Comparison of ENCODE assay signal across 13 mouse cellular contexts in the genomic region with DNA sequence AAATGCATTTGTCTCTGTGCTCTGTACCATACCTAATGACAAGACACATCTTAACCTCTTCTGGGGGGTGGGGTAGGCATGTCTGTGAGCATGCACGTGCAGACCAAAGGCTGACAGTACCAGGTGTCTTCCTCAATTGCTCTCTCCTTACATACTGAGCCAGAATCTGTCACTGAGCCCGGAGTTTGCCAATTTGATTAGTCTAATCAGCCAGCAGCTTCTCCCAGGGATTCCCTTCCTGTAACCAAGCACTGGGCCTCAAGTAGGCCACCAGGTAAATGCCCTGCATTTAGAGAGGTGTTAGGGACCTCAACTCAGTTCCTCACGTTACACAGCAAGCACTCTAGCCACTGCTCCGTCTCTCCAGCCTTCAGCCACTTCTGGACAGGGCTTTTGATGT. TPM values are rescaled to one million over a fixed set of nuclear protein-coding genes. Genes with fewer than 3 reads are reported as not detected.
DNase-seq lines count a peak whose midpoint lies in the region; ATAC-seq and TF ChIP-seq lines count a peak whose summit lies in the region.
"Had no signal": no experiment of that assay in that cellular context is flagged by ENCODE, and none has a peak within 500 bp of the region (broad histone marks: within the 10 kb centered on the region; RNA-seq: fewer than 3 reads in every experiment).

No protein-coding gene starts in this region.

- ATAC-seq in kidney, postnatal 0 days (replicated peaks; ENCODE audit: low FRiP score, low read depth): no peak
- no peak for ATAC-seq in embryonic facial prominence, embryonic 15.5 days (ENCODE audit: insufficient number of reproducible peaks, low FRiP score, low TSS enrichment, low read depth)
- ATAC-seq in stomach, postnatal 0 days (ENCODE audit: low FRiP score, low TSS enrichment): no peak

- 0 out of 2 replicates have a peak, but pooled peaks cover 3% of the 10 kb centered on the region for H3K36me3 ChIP-seq in kidney, postnatal 0 days (ENCODE audit: insufficient read depth, low read length)
- H3K36me3 ChIP-seq in embryonic facial prominence, embryonic 15.5 days: no peaks in the 10 kb centered on the region
- no peaks in the 10 kb centered on the region for H3K36me3 ChIP-seq in stomach, postnatal 0 days (ENCODE audit: control insufficient read depth, insufficient read depth, low read length)
- H3K36me3 ChIP-seq: heart, embryonic 15.5 days had no signal

- peak; percentile 63 for DNase-seq in cerebellum, adult 9-10 months
- DNase-seq in cerebellum, adult 8-10 months: no peak
- DNase-seq in kidney, postnatal 0 days (ENCODE audit: low spot score): no peak
- no peak for DNase-seq in kidney, adult 18-20 months
- DNase-seq in stomach, postnatal 0 days (ENCODE audit: low spot score): no peak
- DNase-seq in layer of hippocampus, adult 8-10 months (ENCODE audit: low spot score in 2 of 2): no peak
- DNase-seq in gastrocnemius, postnatal 10 days: no peak
- DNase-seq: adrenal gland, postnatal 10 days; kidney, postnatal 25 days; liver; lung, adult 2 months had no signal

- no peak overlapping the region for H3K9ac ChIP-seq in kidney, postnatal 0 days (ENCODE audit: low read depth, low read length)
- H3K9ac ChIP-seq in embryonic facial prominence, embryonic 15.5 days: no peak overlapping the region
- no peak overlapping the region for H3K9ac ChIP-seq in stomach, postnatal 0 days (ENCODE audit: low read length)
- H3K9ac ChIP-seq: heart, embryonic 15.5 days had no signal

- no peaks in the 10 kb centered on the region for H3K9me3 ChIP-seq in kidney, postnatal 0 days (replicated peaks; ENCODE audit: low read length)
- H3K9me3 ChIP-seq in embryonic facial prominence, embryonic 15.5 days (replicated peaks): no peaks in the 10 kb centered on the region
- no peaks in the 10 kb centered on the region for H3K9me3 ChIP-seq in stomach, postnatal 0 days (ENCODE audit: control insufficient read depth, low read length)
- H3K9me3 ChIP-seq: heart, embryonic 15.5 days had no signal

- H3K27ac ChIP-seq in kidney, postnatal 0 days: peak overlapping the region; percentile 75
- H3K27ac ChIP-seq in embryonic facial prominence, embryonic 15.5 days (replicated peaks): peak overlapping the region; percentile 89
- peak overlapping the region; percentile 83 for H3K27ac ChIP-seq in stomach, postnatal 0 days (replicated peaks)
- H3K27ac ChIP-seq: heart, embryonic 15.5 days had no signal

- no peak for TF ChIP-seq CTCF in kidney, postnatal 0 days (IDR thresholded peaks at IDR 0.05; ENCODE audit: low read depth)
- TF ChIP-seq CTCF in stomach, postnatal 0 days (IDR thresholded peaks at IDR 0.05; ENCODE audit: low read depth): no peak

- H3K4me3 ChIP-seq in kidney, postnatal 0 days (replicated peaks; ENCODE audit: low read depth, low read length): no peak overlapping the region
- H3K4me3 ChIP-seq in embryonic facial prominence, embryonic 15.5 days (replicated peaks): no peak overlapping the region
- no peak overlapping the region for H3K4me3 ChIP-seq in stomach, postnatal 0 days (ENCODE audit: low read depth, low read length)
- H3K4me3 ChIP-seq: heart, embryonic 15.5 days had no signal

- WGBS in kidney, postnatal 0 days: 73% methylated on average over 4 of the region's 4 CpGs
- WGBS in embryonic facial prominence, embryonic 15.5 days: 72% methylated on average over 4 of the region's 4 CpGs
- WGBS in stomach, postnatal 0 days: 77% methylated on average over 4 of the region's 4 CpGs

- H3K4me1 ChIP-seq in kidney, postnatal 0 days (replicated peaks; ENCODE audit: insufficient read depth, low read length): peaks cover 8% of the 10 kb centered on the region; the same call in 1 of the 2 replicates
- H3K4me1 ChIP-seq in embryonic facial prominence, embryonic 15.5 days: peaks cover 64% of the 10 kb centered on the region
- H3K4me1 ChIP-seq in stomach, postnatal 0 days (replicated peaks; ENCODE audit: control insufficient read depth, insufficient read depth): 0 out of 2 replicates have a peak, but pooled peaks cover 2% of the 10 kb centered on the region
- H3K4me1 ChIP-seq: heart, embryonic 15.5 days had no signal

- no peak for TF ChIP-seq EP300 in stomach, postnatal 0 days (optimal IDR thresholded peaks at IDR 0.05)

- H3K4me2 ChIP-seq in kidney, postnatal 0 days (ENCODE audit: low read length): no peak overlapping the region
- H3K4me2 ChIP-seq in embryonic facial prominence, embryonic 15.5 days (replicated peaks): no peak overlapping the region
- H3K4me2 ChIP-seq in stomach, postnatal 0 days (replicated peaks; ENCODE audit: low read depth): no peak overlapping the region
- H3K4me2 ChIP-seq: heart, embryonic 15.5 days had no signal

- no peaks in the 10 kb centered on the region for H3K27me3 ChIP-seq in kidney, postnatal 0 days (ENCODE audit: insufficient read depth, low read length)
- no peaks in the 10 kb centered on the region for H3K27me3 ChIP-seq in embryonic facial prominence, embryonic 15.5 days
- H3K27me3 ChIP-seq in stomach, postnatal 0 days (ENCODE audit: control insufficient read depth, insufficient read depth, low read length): no peaks in the 10 kb centered on the region

RNA-seq across cellular contexts. Expression of a gene that starts 38.3 kb away (rescaled TPM):
- 8.3 and 10.2 TPM in 2 replicates for polyA plus RNA-seq in kidney, postnatal 0 days (2015; fragmentation: Nextera tagmentation; extraction: Ambion mirVana)
- polyA plus RNA-seq in embryonic facial prominence, embryonic 15.5 days (2015; fragmentation: Nextera tagmentation; extraction: Ambion mirVana): 21.6 and 22.4 TPM in 2 replicates
- polyA plus RNA-seq in stomach, postnatal 0 days (2015; fragmentation: Nextera tagmentation; extraction: Ambion mirVana): 9.7 TPM in 2 replicates
- total RNA-seq in layer of hippocampus, adult 8-10 months (2022): 100 to 1,000 TPM; 158 to 231 (median 197) TPM
- total RNA-seq in gastrocnemius, postnatal 10 days (2021): 10 to 100 TPM; 14.2 to 21.4 TPM
